Mouse (Mus musculus): Measurements from ENCODE around the gene Eif4h. TPM values are rescaled to one million over a fixed set of nuclear protein-coding genes. Genes with fewer than 3 reads are reported as not detected.

Gene Eif4h
- total RNA-seq, 2 experiments from 2014 or later: 84.8 to 94.1 TPM

Small RNAs within 50 kb of the gene (microRNA-seq; reads per million reads assigned to microRNA genes)
- 1.0 reads per million for gene Mir7228

Other genes with a start within 250 kb of the Eif4h start
- 10 to 100 TPM; 10.9 to 19.9 TPM for gene Gtf2ird1, start 182.8 kb downstream of the Eif4h start, total RNA-seq (2021)
- 1 to 10 TPM; 1.7 to 3.0 TPM for gene Clip2, start 87.1 kb downstream of the Eif4h start, total RNA-seq (2021)
- gene Syna, start 79.3 kb downstream of the Eif4h start, total RNA-seq (2021): not detected
- 10 to 100 TPM; 17.6 to 18.9 TPM for gene Rfc2, start 58.1 kb downstream of the Eif4h start, total RNA-seq (2021)
- under 1 TPM; 0.57 to 0.83 TPM for gene Lat2, start 24.5 kb downstream of the Eif4h start, total RNA-seq (2021)
- 1 to 10 TPM; 1.4 to 1.8 TPM for gene Limk1, start 49.1 kb upstream of the Eif4h start, total RNA-seq (2021)
- gene Eln, start 107.8 kb upstream of the Eif4h start, total RNA-seq (2021): 10 to 100 TPM; 14.1 to 15.7 TPM

Data from gastrocnemius, adult 18-20 months (tissue).